In genomic region chr19:40331846-40332245, GRCm38 (mm10) we compare ENCODE assay signal across 10 mouse cellular contexts.
A peak's percentile ranks its signal among the peaks of the same experiment; 100 is the strongest.
DNase-seq lines count a peak whose midpoint lies in the region; ATAC-seq and TF ChIP-seq lines count a peak whose summit lies in the region.
"Had no signal": no experiment of that assay in that cellular context is flagged by ENCODE, and none has a peak within 500 bp of the region (broad histone marks: within the 10 kb centered on the region; RNA-seq: fewer than 3 reads in every experiment).

No protein-coding gene starts in this region.

- 0 out of 2 replicates have a peak, but pooled peaks cover 4% of the 10 kb centered on the region for H3K4me1 ChIP-seq in kidney, embryonic 16.5 days (ENCODE audit: insufficient read depth, low read length)
- peaks cover 39% of the 10 kb centered on the region for H3K4me1 ChIP-seq in heart, embryonic 13.5 days
- 0 out of 2 replicates have a peak, but pooled peaks cover 3% of the 10 kb centered on the region for H3K4me1 ChIP-seq in hindbrain, embryonic 10.5 days (replicated peaks)

- H3K4me3 ChIP-seq in kidney, embryonic 16.5 days (ENCODE audit: low read length) = no peak overlapping the region
- H3K4me3 ChIP-seq in heart, embryonic 13.5 days = no peak overlapping the region
- no peak overlapping the region for H3K4me3 ChIP-seq in left cerebral cortex, adult 2 months
- no peak overlapping the region for H3K4me3 ChIP-seq in hindbrain, embryonic 10.5 days

- H3K36me3 ChIP-seq in kidney, embryonic 16.5 days (ENCODE audit: insufficient read depth, low read length) = no peaks in the 10 kb centered on the region
- H3K36me3 ChIP-seq in heart, embryonic 13.5 days = peaks cover 28% of the 10 kb centered on the region
- no peaks in the 10 kb centered on the region for H3K36me3 ChIP-seq in hindbrain, embryonic 10.5 days

- no peak overlapping the region for H3K9ac ChIP-seq in kidney, embryonic 16.5 days (replicated peaks; ENCODE audit: low read length)
- H3K9ac ChIP-seq in heart, embryonic 13.5 days = no peak overlapping the region

- no peaks in the 10 kb centered on the region for H3K9me3 ChIP-seq in kidney, embryonic 16.5 days (ENCODE audit: low read length)
- no peaks in the 10 kb centered on the region for H3K9me3 ChIP-seq in heart, embryonic 13.5 days
- no peaks in the 10 kb centered on the region for H3K9me3 ChIP-seq in hindbrain, embryonic 10.5 days

- no peak overlapping the region for H3K27ac ChIP-seq in kidney, embryonic 16.5 days (ENCODE audit: low read length)
- peak overlapping the region; percentile 69 for H3K27ac ChIP-seq in heart, embryonic 13.5 days (replicated peaks)
- no peak overlapping the region for H3K27ac ChIP-seq in left cerebral cortex, adult 2 months
- H3K27ac ChIP-seq in hindbrain, embryonic 10.5 days = no peak overlapping the region

- H3K4me2 ChIP-seq in kidney, embryonic 16.5 days (replicated peaks; ENCODE audit: low read depth, low read length) = no peak overlapping the region
- H3K4me2 ChIP-seq in heart, embryonic 13.5 days = no peak overlapping the region

- intact Hi-C loops in left cerebral cortex, adult 2 months (cut with DNase I) = no loop called here
- intact Hi-C loops in left cerebral cortex, postnatal 36 days (cut with DNase I) = loop anchor here (10.0 kb wide), 1 partner anchor 1347 kb away; no protein-coding TSS in a partner anchor

- TF ChIP-seq CTCF in left cerebral cortex, adult 2 months (IDR thresholded peaks at IDR 0.05) = no peak

- WGBS in kidney, embryonic 16.5 days = 19% methylated on average over 6 of the region's 6 CpGs
- 17% methylated on average over 6 of the region's 6 CpGs for WGBS in heart, embryonic 13.5 days
- WGBS in hindbrain, embryonic 10.5 days = 57% methylated on average over 6 of the region's 6 CpGs

- H3K27me3 ChIP-seq in kidney, embryonic 16.5 days (ENCODE audit: insufficient read depth, low read length) = no peaks in the 10 kb centered on the region
- no peaks in the 10 kb centered on the region for H3K27me3 ChIP-seq in heart, embryonic 13.5 days (replicated peaks)
- no peaks in the 10 kb centered on the region for H3K27me3 ChIP-seq in hindbrain, embryonic 10.5 days (ENCODE audit: insufficient read depth, poor library complexity, severe bottlenecking)

- no peak for DNase-seq in kidney, adult 8-10 months
- peak; percentile 71 for DNase-seq in ZHBTc4 (ENCODE audit: low read depth, low spot score)
- DNase-seq in lung, postnatal 25 days (ENCODE audit: low spot score) = peak; percentile 16
- no peak for DNase-seq in left cerebral cortex, adult 2 months (ENCODE audit: extremely low spot score in 1 of 2, low spot score in 2 of 2)
- no peak for DNase-seq in left cerebral cortex, postnatal 36 days (ENCODE audit: low spot score in 2 of 2)
- DNase-seq in hindbrain, embryonic 10.5 days (ENCODE audit: low spot score) = no peak
- DNase-seq: left cerebral cortex, postnatal 4 days; retina, postnatal 1 day had no signal

- peak; percentile 82 for ATAC-seq in kidney, embryonic 16.5 days (ENCODE audit: low FRiP score, low TSS enrichment)
- peak; percentile 66; the same call in 1 of the 2 replicates for ATAC-seq in heart, embryonic 13.5 days (ENCODE audit: extremely low read depth, insufficient number of reproducible peaks, low FRiP score, low TSS enrichment)

Comparison
In these comparisons a context has a peak if more than half of its experiments do, and no peak if none do; other contexts are left out.
1. DNase-seq: peak in ZHBTc4 (single experiment) and lung, postnatal 25 days (single experiment); none in kidney, adult 8-10 months (0 of 2), left cerebral cortex, adult 2 months (0 of 2), left cerebral cortex, postnatal 36 days (0 of 2) and hindbrain, embryonic 10.5 days (single experiment).